Mouse (Mus musculus) heart, postnatal 0 days (tissue): ENCODE data around the gene Tcf12.

Source experiments
- CTCF ChIP-seq: IDR thresholded peaks from 2 replicates; pipeline ENCODE4 v1.5.1; 2016; ENCODE audit warnings: antibody characterized with exemption, control low read depth, low read depth
- EP300 ChIP-seq: IDR thresholded peaks from 2 replicates; pipeline ENCODE4 v1.6.1; 2016; ENCODE audit warnings: antibody characterized with exemption, low read depth

- TF ChIP-seq CTCF: no peak
- TF ChIP-seq EP300: no peak
Measured at GRCm38 (mm10) chr9:71975141-71975540, 136.5 kb downstream of the Tcf12 start.
